Mouse (Mus musculus) natural killer cell, adult 2 months (primary cell): ENCODE data around the gene Notum.

Source experiments
- DNase-seq, 2 experiments: peaks; one replicate each; pipeline ENCODE4 v3.0.0; 2022; ENCODE audit warnings: low spot score in 2 of 2

Gene Notum

GRCm38 (mm10) chr11:120661076-120661460 is at the start of gene Notum:
Notum (minus strand) TSS chr11:120661175.
- no peak for DNase-seq

GRCm38 (mm10) chr11:120710672-120711071 is 49.7 kb upstream of the Notum start:
- DNase-seq: no peak

- no peak for DNase-seq
Observed at GRCm38 (mm10) chr11:120709551-120709950, 48.6 kb upstream of the Notum start.

- DNase-seq: no peak
Observed at GRCm38 (mm10) chr11:120707969-120708368, 47.0 kb upstream of the Notum start.

GRCm38 (mm10) chr11:120707225-120707624 is 46.2 kb upstream of the Notum start:
- no peak for DNase-seq

GRCm38 (mm10) chr11:120706120-120706519 is 45.1 kb upstream of the Notum start:
- DNase-seq: no peak

GRCm38 (mm10) chr11:120704486-120705325 is 43.7 kb upstream of the Notum start:
- DNase-seq: no peak

GRCm38 (mm10) chr11:120703696-120704454 is 42.9 kb upstream of the Notum start:
- DNase-seq: no peak

- no peak for DNase-seq
Observed at GRCm38 (mm10) chr11:120697741-120698140, 36.8 kb upstream of the Notum start.

GRCm38 (mm10) chr11:120696568-120696967 is 35.6 kb upstream of the Notum start:
- no peak for DNase-seq

- no peak for DNase-seq
Observed at GRCm38 (mm10) chr11:120695641-120696040, 34.7 kb upstream of the Notum start.

- no peak for DNase-seq
Observed at GRCm38 (mm10) chr11:120695184-120695583, 34.2 kb upstream of the Notum start.

- DNase-seq: no peak
Observed at GRCm38 (mm10) chr11:120693461-120693860, 32.5 kb upstream of the Notum start.

GRCm38 (mm10) chr11:120692471-120693011 is 31.6 kb upstream of the Notum start:
- no peak for DNase-seq

GRCm38 (mm10) chr11:120689365-120689764 is 28.4 kb upstream of the Notum start:
- DNase-seq: no peak

GRCm38 (mm10) chr11:120686650-120687272 is 25.8 kb upstream of the Notum start:
- DNase-seq: no peak

- no peak for DNase-seq
Observed at GRCm38 (mm10) chr11:120684660-120685059, 23.7 kb upstream of the Notum start.

- DNase-seq: no peak
Observed at GRCm38 (mm10) chr11:120684086-120684485, 23.1 kb upstream of the Notum start.

GRCm38 (mm10) chr11:120683536-120683935 is 22.6 kb upstream of the Notum start:
- DNase-seq: no peak

GRCm38 (mm10) chr11:120682683-120683082 is 21.7 kb upstream of the Notum start:
- DNase-seq: no peak

GRCm38 (mm10) chr11:120679909-120680308 is 18.9 kb upstream of the Notum start:
- peak in 1 of 2 experiments; percentile 36 for DNase-seq

- no peak for DNase-seq
Observed at GRCm38 (mm10) chr11:120676951-120677350, 16.0 kb upstream of the Notum start.
